Mouse (Mus musculus): ENCODE measurements around the gene Cbfa2t3. TPM values are rescaled to one million over a fixed set of nuclear protein-coding genes. Genes with fewer than 3 reads are reported as not detected.

The Cbfa2t3 gene
- total RNA-seq, 2 experiments from 2014 or later: 27.2 to 29.7 TPM

- intact Hi-C loops (cut with DNase I): no loop called here
- no peak for DNase-seq (ENCODE audit: low spot score in 2 of 2)
Observed at GRCm38 (mm10) chr8:122673989-122674388, 24.9 kb downstream of the Cbfa2t3 start.

GRCm38 (mm10) chr8:122671894-122672293, 27.0 kb downstream of the Cbfa2t3 start:
- DNase-seq (ENCODE audit: low spot score in 2 of 2): no peak
- intact Hi-C loops (cut with DNase I): no loop called here

GRCm38 (mm10) chr8:122670718-122671117, 28.2 kb downstream of the Cbfa2t3 start:
- DNase-seq (ENCODE audit: low spot score in 2 of 2): no peak
- intact Hi-C loops (cut with DNase I): no loop called here

DNA sequence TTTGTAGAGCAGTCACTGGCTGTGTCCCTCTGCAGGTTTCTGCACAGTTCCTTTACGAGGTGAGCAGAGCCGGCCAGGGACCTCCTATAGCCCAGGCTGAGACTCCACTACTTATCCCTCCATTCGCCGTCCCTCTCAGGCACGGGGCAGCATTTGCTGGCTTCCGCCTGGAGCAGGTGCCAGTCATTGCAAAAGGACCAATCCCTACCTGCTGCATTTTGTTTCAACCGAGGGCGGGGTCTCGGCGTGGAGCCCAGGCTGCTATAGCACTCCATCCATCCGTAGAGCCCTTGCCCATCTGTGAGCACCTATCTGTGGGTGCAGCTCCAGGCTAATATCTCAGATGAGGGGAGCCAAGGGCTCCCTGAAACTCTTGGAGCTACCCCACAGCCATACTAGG, 28.9 kb downstream of the Cbfa2t3 start:
- intact Hi-C loops (cut with DNase I): no loop called here
- DNase-seq (ENCODE audit: low spot score in 2 of 2): no peak

GRCm38 (mm10) chr8:122669370-122669769, 29.5 kb downstream of the Cbfa2t3 start:
- intact Hi-C loops (cut with DNase I): no loop called here
- no peak for DNase-seq (ENCODE audit: low spot score in 2 of 2)

DNA sequence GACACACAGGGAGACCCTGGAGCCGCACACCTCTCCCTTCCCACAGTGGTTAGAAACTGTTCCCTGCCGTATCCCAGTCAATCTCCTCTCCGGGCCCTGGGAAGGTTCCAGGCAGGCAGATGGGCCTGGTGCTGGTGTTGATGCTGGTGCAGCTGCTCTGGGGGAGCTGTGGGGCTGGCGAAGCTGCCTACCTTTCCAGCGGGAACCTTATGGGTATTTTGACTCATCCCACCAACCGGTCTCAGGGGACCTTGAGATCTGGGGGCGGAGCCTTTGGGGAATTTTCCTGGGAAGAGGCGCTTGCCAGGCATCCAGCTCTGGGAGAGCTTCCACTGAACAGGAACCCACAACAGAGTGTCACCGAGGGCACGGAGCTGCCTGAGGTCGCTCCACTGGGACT, 31.1 kb downstream of the Cbfa2t3 start:
- intact Hi-C loops (cut with DNase I): no loop called here
- DNase-seq (ENCODE audit: low spot score in 2 of 2): peak in 1 of 2 experiments; percentile 47

GRCm38 (mm10) chr8:122666827-122667226, 32.1 kb downstream of the Cbfa2t3 start:
- DNase-seq (ENCODE audit: low spot score in 2 of 2): peak; percentile 65 to 74
- intact Hi-C loops (cut with DNase I): no loop called here

DNA sequence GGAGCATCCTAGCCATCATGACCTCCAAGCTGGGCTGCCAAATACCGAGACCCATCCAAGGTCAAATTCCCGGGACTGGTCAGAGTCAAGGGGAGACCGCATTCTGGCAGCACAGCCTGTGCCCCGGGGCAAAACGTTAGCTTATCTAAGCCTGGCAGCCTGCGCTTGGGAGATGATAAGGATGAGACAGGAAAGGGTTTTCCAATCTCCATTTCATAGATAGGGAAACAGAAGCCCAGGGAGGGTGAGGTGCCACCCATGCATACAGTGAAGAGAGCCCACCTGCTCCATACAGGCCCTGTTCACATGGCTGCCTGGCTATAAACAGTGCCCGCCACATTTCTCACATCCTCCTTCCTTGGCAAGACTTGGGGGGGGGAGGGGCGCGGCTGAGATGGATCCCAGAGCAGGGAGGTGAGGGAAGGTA, 32.6 kb downstream of the Cbfa2t3 start:
- no peak for DNase-seq (ENCODE audit: low spot score in 2 of 2)
- intact Hi-C loops (cut with DNase I): no loop called here

- peak in 1 of 2 experiments; percentile 49 for DNase-seq (ENCODE audit: low spot score in 2 of 2)
- intact Hi-C loops (cut with DNase I): no loop called here
Observed at GRCm38 (mm10) chr8:122665667-122666316, 33.1 kb downstream of the Cbfa2t3 start.

DNA sequence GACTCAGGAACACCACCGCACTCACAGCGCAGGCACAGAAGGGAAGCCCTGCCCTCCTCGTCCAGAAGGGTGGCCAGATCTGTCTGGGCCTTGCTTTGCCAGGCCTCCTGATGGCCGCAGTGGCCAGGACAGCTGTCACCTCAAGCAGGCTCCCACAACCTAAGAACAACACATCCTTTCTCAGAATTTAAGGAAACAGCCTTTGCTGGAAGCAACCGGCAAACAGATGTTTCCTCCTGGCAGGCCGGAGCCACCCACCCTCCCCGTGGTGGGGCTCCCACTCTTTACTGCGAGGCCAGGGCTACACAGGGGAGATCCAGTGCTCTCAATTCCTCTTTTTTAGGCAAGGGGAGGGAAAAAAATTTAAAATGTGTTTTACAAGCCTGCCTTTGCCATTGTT, 33.7 kb downstream of the Cbfa2t3 start:
- intact Hi-C loops (cut with DNase I): no loop called here
- peak; percentile 36 to 52 for DNase-seq (ENCODE audit: low spot score in 2 of 2)

- DNase-seq (ENCODE audit: low spot score in 2 of 2): no peak
- intact Hi-C loops (cut with DNase I): no loop called here
Observed at GRCm38 (mm10) chr8:122663670-122664069, 35.2 kb downstream of the Cbfa2t3 start.

DNA sequence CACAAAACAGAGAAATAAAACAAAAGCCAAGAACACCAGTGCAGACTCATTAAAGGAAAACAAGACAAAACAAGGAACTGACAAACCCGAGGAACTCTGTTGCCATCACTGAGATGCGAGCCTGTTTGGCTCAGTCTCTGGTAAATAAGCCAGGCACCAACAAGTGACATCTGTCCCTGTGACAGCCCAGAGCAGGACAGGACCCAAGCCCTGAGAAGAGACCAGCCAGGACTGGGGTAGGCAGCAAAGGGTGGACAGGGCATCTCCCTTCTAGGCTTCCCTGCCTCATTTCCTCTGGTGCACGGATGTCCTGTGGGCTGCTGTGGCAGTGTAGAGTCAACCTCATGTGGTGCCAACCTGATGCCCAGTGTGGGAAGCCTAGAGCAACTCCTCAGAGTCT, 35.8 kb downstream of the Cbfa2t3 start:
- intact Hi-C loops (cut with DNase I): no loop called here
- DNase-seq (ENCODE audit: low spot score in 2 of 2): no peak

- intact Hi-C loops (cut with DNase I): no loop called here
Observed at GRCm38 (mm10) chr8:122661894-122662293, 37.0 kb downstream of the Cbfa2t3 start.

DNA sequence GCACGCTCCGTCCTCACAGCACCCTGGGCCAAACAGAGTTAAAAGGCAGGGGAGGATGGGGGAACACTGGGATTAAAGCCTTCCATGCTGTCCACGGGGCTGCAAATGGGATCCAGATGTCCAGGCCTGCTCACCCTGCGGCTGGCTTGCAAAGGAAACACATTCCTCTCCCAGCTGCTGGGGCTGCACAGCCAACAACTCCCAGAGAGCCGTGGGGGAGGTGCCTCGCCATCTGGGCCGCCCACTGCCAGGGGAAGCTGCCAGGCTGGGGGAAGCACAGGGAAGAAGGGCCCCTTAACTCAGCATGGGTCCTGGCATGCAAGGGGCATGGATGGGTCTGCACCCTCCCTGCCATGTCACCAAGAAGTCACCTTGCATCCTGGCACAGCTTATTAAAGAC, 37.8 kb downstream of the Cbfa2t3 start:
- DNase-seq (ENCODE audit: low spot score in 2 of 2): peak; percentile 79 to 81
- intact Hi-C loops (cut with DNase I): no loop called here

More at GRCm38 (mm10) chr8:122661894-122662293, 37.0 kb downstream of the Cbfa2t3 start:
- DNase-seq (ENCODE audit: low spot score in 2 of 2): no peak

DNA sequence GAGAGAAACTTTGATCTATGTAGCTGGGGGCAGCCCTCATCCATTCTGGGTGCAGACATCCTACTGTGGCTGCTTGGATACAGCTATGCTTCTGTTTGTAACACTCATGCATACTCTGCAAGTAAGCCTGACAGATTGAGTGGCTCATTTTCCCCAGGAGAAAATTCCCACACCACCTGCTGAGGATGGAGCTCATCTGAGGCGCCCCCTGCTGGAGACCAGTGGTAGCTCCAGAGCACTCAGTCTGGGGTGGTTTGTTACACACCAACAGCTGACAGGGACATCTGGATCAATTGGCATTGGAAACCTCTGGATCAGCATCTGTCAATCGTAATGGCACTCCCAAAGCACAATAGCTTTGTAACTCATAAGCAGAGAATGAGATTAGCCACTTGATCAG, 38.9 kb downstream of the Cbfa2t3 start:
- DNase-seq (ENCODE audit: low spot score in 2 of 2): no peak
- intact Hi-C loops (cut with DNase I): no loop called here

- intact Hi-C loops (cut with DNase I): no loop called here
- DNase-seq (ENCODE audit: low spot score in 2 of 2): no peak
Observed at GRCm38 (mm10) chr8:122658807-122659160, 40.1 kb downstream of the Cbfa2t3 start.

DNA sequence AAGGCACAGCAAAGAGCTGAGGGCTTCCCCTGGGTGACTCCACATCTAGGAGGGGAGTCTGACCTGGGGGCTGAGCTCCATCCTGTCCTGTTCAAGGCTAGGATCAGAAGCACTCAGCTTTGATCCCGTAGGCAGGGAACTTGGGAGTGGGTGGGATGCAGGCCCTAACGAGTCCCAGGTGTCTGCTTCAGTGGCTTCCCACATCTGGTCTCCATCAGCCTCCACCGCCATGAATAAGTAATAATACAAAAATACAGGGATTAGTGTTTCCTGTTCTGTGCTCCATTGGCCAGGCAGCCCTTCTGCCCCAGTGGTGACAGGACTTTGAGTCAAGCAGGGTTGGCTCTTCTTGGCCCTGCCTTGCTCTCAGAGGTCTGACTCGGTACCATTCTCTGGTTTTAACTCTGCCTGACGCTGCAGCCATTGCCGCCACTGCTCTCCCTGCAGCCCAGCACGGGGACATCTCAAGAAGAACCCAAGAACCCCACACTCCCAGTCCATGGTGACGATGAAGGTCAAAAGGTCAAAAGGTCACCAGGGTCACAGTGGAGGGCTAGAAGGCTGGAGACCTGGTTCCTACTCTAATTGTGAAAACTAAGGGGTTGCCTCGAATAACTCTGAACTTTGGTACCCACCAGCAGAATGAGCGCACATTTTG, 40.6 kb downstream of the Cbfa2t3 start:
- no peak for DNase-seq (ENCODE audit: low spot score in 2 of 2)
- intact Hi-C loops (cut with DNase I): no loop called here

GRCm38 (mm10) chr8:122656056-122656999, 42.6 kb downstream of the Cbfa2t3 start:
- no peak for DNase-seq (ENCODE audit: low spot score in 2 of 2)
- intact Hi-C loops (cut with DNase I): no loop called here

- no peak for DNase-seq (ENCODE audit: low spot score in 2 of 2)
- intact Hi-C loops (cut with DNase I): no loop called here
Observed at GRCm38 (mm10) chr8:122654768-122655167, 44.1 kb downstream of the Cbfa2t3 start.

DNA sequence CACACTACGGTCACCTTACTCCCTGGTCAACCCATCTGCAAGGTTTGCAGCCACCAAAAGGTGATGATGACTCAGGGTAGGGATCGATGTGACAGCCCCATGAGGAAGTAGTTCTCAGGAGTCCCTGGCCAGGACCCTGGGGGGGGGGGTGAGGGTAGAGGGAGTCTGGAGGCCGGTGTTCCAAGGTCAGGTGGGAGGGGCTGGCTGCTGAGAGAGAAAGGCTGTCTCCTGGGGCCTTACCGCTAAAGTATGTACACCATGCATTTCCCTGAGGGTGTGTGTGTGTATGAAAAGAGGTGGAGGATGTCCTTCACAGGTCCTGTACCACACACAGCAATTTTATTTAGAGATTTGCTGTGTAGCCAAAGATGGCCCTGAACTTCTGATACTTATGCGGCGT, 46.3 kb downstream of the Cbfa2t3 start:
- DNase-seq (ENCODE audit: low spot score in 2 of 2): no peak
- intact Hi-C loops (cut with DNase I): no loop called here
